Mouse (Mus musculus) activated CD4-positive, CD25-positive, alpha-beta regulatory T cell, adult 4 months (primary cell): ENCODE results near the gene Ttc36. TPM values are rescaled to one million over a fixed set of nuclear protein-coding genes. Genes with fewer than 3 reads are reported as not detected.
"Not testable (repeated sequence)": the region's sequence is repeated elsewhere in the genome, so short reads cannot be mapped to it uniquely, and the experiment has no call there.

Source experiments
- ATAC-seq: one replicate; pipeline ENCODE4 v1.8.0; 2017
- polyA plus RNA-seq, 2 experiments: library from polyadenylated mRNA; unstranded; fragments of 100-300 nt; shearing (Covaris generic); gene quantifications; one replicate each; pipeline ENCODE4 v1.2.1; 2017

Gene Ttc36
- polyA plus RNA-seq, 2 experiments from 2014 or later: 0.77 TPM; not detected in 1

DNA sequence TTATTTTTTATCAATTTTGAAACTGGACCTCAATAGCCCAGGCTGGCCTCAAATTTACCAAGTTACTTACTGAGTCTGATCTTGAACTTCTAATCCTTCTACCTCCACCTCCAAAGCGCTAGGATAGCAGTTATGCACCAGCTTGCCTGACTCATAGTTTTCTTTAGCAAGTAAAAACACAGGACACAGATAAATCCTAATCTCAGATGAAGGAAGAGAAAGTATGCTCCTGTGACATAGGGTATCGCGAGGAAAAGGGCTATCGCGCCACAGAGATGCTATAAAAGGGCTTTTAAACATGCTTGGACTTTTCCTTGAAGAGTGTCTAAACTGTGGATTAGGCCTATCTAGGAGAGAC, 30.5 kb downstream of the Ttc36 start:
- ATAC-seq: peak; percentile 3

DNA sequence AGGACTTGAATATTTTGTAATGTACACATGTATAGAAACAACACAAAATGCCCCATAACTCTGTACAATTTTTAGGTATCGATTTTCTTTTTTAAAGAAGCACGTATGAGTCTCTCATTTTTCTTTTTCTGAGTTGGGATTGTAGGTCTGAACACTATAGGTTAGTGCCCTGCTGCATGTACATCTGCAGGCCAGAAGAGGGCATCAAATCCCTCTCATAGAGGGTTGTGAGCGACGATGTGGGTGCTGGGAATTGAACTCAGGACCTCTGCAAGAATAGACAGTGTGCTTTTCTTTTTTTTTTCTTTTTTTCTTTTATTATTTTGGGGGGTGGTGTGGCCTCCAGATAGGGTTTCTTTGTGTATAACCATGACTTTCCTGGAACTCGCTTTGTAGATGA, 31.5 kb downstream of the Ttc36 start:
- no peak for ATAC-seq

DNA sequence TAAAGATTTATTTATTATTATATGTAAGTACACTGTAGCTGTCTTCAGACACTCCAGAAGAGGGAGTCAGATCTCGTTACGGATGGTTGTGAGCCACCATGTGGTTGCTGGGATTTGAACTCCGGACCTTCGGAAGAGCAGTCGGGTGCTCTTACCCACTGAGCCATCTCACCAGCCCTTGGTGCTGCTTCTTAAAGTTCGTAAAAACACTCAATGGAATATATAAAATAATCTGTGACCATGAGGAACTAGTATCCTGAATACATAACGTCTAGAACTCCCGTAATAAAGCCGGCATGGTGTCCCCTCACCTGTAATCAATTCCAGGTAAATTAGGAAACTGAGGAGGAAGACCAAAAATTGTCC, 34.9 kb downstream of the Ttc36 start:
- not testable (repeated sequence) for ATAC-seq

DNA sequence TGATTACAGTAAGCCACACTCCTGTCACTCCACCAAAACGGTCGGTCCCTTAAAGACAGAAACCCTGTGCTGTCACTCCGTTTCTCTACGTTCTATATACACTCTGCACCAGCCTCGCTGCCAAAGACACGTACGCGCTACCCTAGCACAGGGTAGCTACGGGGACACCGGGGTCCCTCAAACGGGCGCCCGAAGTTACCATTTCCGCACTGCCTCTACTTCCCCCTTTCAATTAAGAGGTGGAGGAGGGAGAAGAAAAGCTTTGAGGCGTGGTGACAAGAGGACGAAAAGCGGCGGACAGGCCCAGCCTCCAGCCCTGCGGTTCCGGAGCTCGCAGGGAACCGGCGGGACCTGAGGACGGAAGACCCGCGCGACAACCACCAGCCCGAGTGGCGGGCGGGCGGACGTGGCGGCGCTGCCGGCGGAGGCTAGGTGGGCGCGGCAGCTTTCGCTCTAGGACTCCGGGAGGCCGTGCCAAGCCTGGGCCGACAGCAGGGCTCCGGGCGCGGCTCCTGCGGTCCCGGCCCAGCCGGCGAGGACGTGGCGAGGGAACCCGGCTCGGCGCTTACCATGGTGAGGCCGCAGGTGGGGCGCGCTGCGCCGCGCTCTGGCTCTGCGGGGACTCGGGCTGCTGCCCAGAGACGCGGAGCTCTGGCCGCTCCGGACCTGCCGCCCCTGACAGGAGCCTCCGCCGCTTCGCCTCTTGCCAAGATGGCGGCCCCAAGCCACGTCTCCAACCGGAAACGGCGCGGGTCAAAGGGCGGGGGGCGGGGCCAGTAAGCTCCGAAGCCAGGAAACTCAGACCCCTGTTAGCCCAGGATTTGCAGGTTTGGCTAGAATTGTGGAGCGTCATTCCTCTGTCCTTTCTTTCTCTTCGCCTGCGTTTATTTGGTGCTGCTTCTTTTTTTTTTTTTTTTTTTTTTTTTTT, 35.5 kb downstream of the Ttc36 start, which contains the start of the genes Arcn1 and Ift46:
Gene Arcn1, minus strand, starts transcription at position 745 of the 928 bp plus-strand sequence.
Gene Ift46, plus strand, starts transcription at position 808 of the 928 bp plus-strand sequence.
- ATAC-seq: peak; percentile 70

DNA sequence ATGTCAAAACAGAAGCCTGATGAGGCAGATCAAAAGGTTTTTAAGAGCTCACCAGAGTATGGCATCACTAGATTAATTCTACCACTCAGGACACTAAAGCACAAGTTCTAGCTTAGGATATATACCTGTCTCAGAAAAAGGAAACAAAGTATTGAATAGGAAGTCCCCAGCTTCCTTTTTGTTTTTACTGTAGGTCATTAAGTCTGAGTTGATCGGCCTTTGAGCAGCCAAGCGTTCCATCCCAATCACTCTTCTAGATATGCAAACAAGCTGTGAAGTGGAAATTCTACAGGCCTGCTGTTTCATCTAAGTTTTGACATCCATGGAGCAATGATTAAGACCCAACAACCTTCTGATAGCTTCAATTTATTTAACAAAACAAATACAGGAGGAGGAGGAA, 42.0 kb downstream of the Ttc36 start:
- no peak for ATAC-seq

Other genes with a start within 250 kb of the Ttc36 start
- 10 to 100 TPM; 49.2 to 80.2 TPM for gene Cxcr5, start 241.2 kb downstream of the Ttc36 start, polyA plus RNA-seq
- gene Ddx6, start 198.2 kb downstream of the Ttc36 start, polyA plus RNA-seq: 10 to 100 TPM; 54.3 to 76.5 TPM
- gene Treh, start 129.8 kb downstream of the Ttc36 start, polyA plus RNA-seq: not detected
- gene Phldb1, start 67.9 kb downstream of the Ttc36 start, polyA plus RNA-seq: under 1 TPM in 1 of 2 experiments, not detected in 1; 0.30 TPM
- gene Arcn1, start 35.2 kb downstream of the Ttc36 start, polyA plus RNA-seq: 10 to 100 TPM; 83.9 to 84.2 TPM
- 10 to 100 TPM; 62.3 to 65.5 TPM for gene Ift46, start 35.2 kb downstream of the Ttc36 start, polyA plus RNA-seq
- 1 to 10 TPM in 1 of 2 experiments, under 1 TPM in 1; 0.34 to 1.5 TPM for gene Tmem25, start 3.8 kb downstream of the Ttc36 start, polyA plus RNA-seq
- 10 to 100 TPM; 28.7 to 31.1 TPM for gene Kmt2a, start 78.2 kb upstream of the Ttc36 start, polyA plus RNA-seq
- gene Atp5l, start 117.7 kb upstream of the Ttc36 start, polyA plus RNA-seq: 100 to 1,000 TPM; 538 to 670 TPM
- 10 to 100 TPM; 34.0 to 38.4 TPM for gene Ube4a, start 162.5 kb upstream of the Ttc36 start, polyA plus RNA-seq
- gene Cd3g, start 177.4 kb upstream of the Ttc36 start, polyA plus RNA-seq: 1,000 to 10,000 TPM; 1,430 to 1,870 TPM
- 1,000 to 10,000 TPM in 1 of 2 experiments, 100 to 1,000 TPM in 1; 682 to 1,081 TPM for gene Cd3d, start 178.7 kb upstream of the Ttc36 start, polyA plus RNA-seq
- gene Cd3e, start 206.6 kb upstream of the Ttc36 start, polyA plus RNA-seq: 1,000 to 10,000 TPM in 1 of 2 experiments, 100 to 1,000 TPM in 1; 791 to 1,491 TPM
- not detected for gene Mpzl2, start 236.7 kb upstream of the Ttc36 start, polyA plus RNA-seq